Mouse (Mus musculus): ENCODE measurements around the gene Cdc42ep1. TPM values are rescaled to one million over a fixed set of nuclear protein-coding genes. Genes with fewer than 3 reads are reported as not detected.

The Cdc42ep1 gene
- polyA plus RNA-seq, 2 experiments: 24.3 to 25.2 TPM

DNA sequence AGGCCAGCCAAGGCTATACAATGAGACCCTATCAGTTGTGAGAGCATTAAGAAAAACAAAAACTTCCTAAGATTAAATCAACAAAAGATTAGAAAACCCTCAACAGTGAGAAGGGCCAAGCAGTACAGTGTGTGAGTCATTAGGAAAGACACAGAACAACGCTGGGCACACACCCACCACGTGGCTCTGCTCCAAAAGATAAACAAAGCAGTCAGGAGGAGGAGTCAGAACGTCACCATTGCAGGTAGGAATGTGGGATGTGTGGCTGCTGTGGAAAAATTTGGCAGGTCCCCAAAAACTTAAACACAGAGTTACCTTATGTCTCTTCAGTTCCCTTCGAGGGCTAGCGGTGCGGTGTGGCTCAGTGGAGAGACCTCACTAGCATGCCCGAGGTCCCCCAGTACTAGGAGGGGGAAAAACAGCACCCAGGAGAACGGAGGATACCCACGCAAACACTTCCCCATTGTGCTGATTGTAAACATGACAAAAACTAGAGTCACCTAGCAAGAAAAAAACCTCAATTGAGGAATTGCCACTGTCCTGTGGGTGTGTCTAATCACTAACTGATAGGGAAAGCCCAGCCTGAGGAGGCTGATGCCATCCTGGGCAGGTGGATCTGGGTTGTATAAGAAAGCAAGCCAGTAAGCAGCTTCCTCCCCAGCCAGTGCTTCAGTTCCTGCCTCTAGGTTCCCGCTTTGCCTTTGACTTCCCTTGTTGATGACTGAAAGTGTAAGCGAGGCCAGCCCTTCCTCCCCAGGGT lies 26.9 kb upstream of the Cdc42ep1 start:
- Histone ChIP-seq H3K9me3 (ENCODE audit: control insufficient read depth, low read length) (no peaks in the 10 kb centered on the region), H3K9ac (ENCODE audit: low read depth, low read length, severe bottlenecking) (no peak overlapping the region), H3K4me1 (ENCODE audit: control insufficient read depth, insufficient read depth, low read length) (no peaks in the 10 kb centered on the region), H3K4me2 (replicated peaks; ENCODE audit: low read depth, low read length, severe bottlenecking) (no peak overlapping the region), H3K27me3 (ENCODE audit: control insufficient read depth, insufficient read depth, low read length) (no peaks in the 10 kb centered on the region; the same call in 1 of the 2 replicates), H3K27ac (replicated peaks; ENCODE audit: low read depth, low read length) (no peak overlapping the region), H3K4me3 (replicated peaks; ENCODE audit: low read length) (no peak overlapping the region), H3K36me3 (ENCODE audit: control insufficient read depth, insufficient read depth, low read length) (no peaks in the 10 kb centered on the region)
- no peak for TF ChIP-seq POLR2A (IDR thresholded peaks at IDR 0.05; ENCODE audit: borderline replicate concordance, extremely low read depth, insufficient read depth, insufficient read length)
- WGBS: 50% methylated on average over 11 of the region's 11 CpGs
- ATAC-seq (ENCODE audit: low FRiP score, low read depth) (no peak), DNase-seq (ENCODE audit: low spot score) (no peak)

DNA sequence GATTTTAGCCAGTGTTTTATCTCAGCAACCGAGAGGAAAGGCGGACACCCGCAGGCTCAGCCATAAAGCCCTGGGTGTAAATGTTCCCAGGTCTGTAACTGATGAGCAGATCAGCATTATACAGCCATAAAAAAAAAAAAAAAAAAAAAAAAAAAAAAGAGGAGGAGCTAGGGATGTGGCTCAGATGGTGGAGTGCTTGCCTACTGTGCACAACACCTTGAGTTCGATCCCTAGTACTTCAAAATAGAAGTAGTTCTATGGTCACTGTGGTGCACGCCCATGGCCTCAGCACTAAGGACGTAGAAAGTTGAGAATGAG lies 26.4 kb upstream of the Cdc42ep1 start:
- H3K9ac ChIP-seq (ENCODE audit: low read depth, low read length, severe bottlenecking): no peak overlapping the region
- H3K27me3 ChIP-seq (ENCODE audit: control insufficient read depth, insufficient read depth, low read length): no peaks in the 10 kb centered on the region; the same call in 1 of the 2 replicates
- no peak for DNase-seq (ENCODE audit: low spot score)
- 58% methylated on average over 6 of the region's 6 CpGs for WGBS
- H3K4me3 ChIP-seq (replicated peaks; ENCODE audit: low read length): no peak overlapping the region
- H3K27ac ChIP-seq (replicated peaks; ENCODE audit: low read depth, low read length): no peak overlapping the region
- ATAC-seq (ENCODE audit: low FRiP score, low read depth): no peak
- TF ChIP-seq POLR2A (IDR thresholded peaks at IDR 0.05; ENCODE audit: borderline replicate concordance, extremely low read depth, insufficient read depth, insufficient read length): no peak
- H3K9me3 ChIP-seq (ENCODE audit: control insufficient read depth, low read length): no peaks in the 10 kb centered on the region
- H3K36me3 ChIP-seq (ENCODE audit: control insufficient read depth, insufficient read depth, low read length): no peaks in the 10 kb centered on the region
- no peak overlapping the region for H3K4me2 ChIP-seq (replicated peaks; ENCODE audit: low read depth, low read length, severe bottlenecking)
- H3K4me1 ChIP-seq (ENCODE audit: control insufficient read depth, insufficient read depth, low read length): no peaks in the 10 kb centered on the region

DNA sequence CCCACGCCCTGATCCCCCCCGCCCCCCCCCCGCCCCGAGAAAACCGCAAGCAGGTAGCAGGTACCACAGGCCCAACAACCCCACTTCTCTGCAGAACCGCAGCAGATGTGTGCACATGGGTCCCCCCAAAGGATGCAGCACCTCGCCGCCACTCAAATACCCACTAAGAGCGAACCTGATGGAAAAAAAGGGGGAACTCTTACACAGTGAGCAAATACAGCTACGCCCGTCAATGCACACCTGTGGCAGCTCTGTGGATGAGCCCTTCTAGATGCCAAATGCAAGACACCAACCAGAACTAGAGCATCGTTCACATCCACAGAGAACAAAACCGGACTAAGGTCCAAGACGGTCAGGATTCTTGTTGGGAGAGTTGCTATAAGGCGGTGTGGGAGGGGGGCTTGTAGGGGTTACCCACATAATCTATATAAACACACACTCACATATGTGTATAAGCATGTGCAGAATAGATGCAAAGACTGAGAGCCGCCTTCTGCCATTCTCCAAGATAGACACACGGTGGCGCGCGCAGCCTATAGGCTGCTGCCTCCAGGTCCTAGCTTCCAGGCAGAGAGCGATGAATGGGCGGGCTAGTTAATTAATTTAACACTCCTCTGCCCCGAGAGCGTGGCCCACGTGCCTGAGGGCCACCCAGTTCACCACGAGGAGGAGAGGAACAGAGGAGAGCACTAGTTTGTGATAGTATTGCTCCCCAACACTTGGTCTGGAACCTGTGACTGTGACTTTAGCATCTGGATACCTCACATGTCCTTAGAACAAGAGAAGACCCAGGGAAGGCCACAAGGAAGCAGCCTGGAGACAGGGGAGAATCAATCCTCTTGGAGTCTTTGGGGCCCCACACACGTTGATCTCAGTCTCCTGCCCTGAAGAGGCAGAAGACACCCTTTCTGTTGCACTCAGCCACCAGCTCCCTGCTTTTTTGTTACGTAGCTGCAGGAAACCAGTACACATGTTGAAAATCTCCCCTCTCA lies 15.9 kb upstream of the Cdc42ep1 start:
- no peaks in the 10 kb centered on the region for H3K9me3 ChIP-seq (ENCODE audit: control insufficient read depth, low read length)
- DNase-seq (ENCODE audit: low spot score): peak; percentile 91
- H3K27ac ChIP-seq (replicated peaks; ENCODE audit: low read depth, low read length): no peak overlapping the region

DNA sequence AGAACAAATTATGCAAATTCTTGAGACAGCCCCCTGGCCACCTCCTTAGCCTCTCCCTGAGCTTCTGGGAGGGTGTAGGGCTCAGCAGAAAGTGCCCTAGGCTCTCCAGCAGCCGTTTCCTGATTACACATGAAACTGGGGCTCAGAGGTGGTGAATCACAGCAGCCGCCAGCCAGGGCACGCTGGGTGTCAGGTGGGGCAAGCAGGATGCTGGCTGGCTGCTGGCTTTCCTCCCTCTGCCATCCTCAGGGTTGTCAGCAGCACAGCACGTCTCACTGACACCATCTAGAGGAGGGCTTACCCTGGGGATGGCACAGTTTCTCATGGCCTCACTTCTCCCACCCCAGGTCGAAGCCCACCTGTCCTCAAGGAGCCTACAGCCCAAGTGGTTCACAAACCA lies 14.1 kb upstream of the Cdc42ep1 start:
- no peaks in the 10 kb centered on the region for H3K27me3 ChIP-seq (ENCODE audit: control insufficient read depth, insufficient read depth, low read length)
- H3K9ac ChIP-seq (ENCODE audit: low read depth, low read length, severe bottlenecking): no peak overlapping the region
- no peak for TF ChIP-seq POLR2A (IDR thresholded peaks at IDR 0.05; ENCODE audit: borderline replicate concordance, extremely low read depth, insufficient read depth, insufficient read length)
- H3K36me3 ChIP-seq (ENCODE audit: control insufficient read depth, insufficient read depth, low read length): no peaks in the 10 kb centered on the region
- DNase-seq (ENCODE audit: low spot score) (no peak), ATAC-seq (ENCODE audit: low FRiP score, low read depth) (no peak)
- H3K4me2 ChIP-seq (replicated peaks; ENCODE audit: low read depth, low read length, severe bottlenecking): no peak overlapping the region
- no peak overlapping the region for H3K27ac ChIP-seq (replicated peaks; ENCODE audit: low read depth, low read length)
- H3K4me1 ChIP-seq (ENCODE audit: control insufficient read depth, insufficient read depth, low read length): peaks cover 25% of the 10 kb centered on the region
- H3K4me3 ChIP-seq (replicated peaks; ENCODE audit: low read length): no peak overlapping the region
- H3K9me3 ChIP-seq (ENCODE audit: control insufficient read depth, low read length): no peaks in the 10 kb centered on the region
- WGBS: 10% methylated on average over 5 of the region's 5 CpGs

More for the DNA sequence above, 15.9 kb upstream of the Cdc42ep1 start:
- Histone ChIP-seq H3K4me3 (replicated peaks; ENCODE audit: low read length) (no peak overlapping the region), H3K36me3 (ENCODE audit: control insufficient read depth, insufficient read depth, low read length) (no peaks in the 10 kb centered on the region), H3K4me1 (ENCODE audit: control insufficient read depth, insufficient read depth, low read length) (peaks cover 8% of the 10 kb centered on the region; the same call in 1 of the 2 replicates), H3K4me2 (replicated peaks; ENCODE audit: low read depth, low read length, severe bottlenecking) (no peak overlapping the region), H3K9ac (ENCODE audit: low read depth, low read length, severe bottlenecking) (no peak overlapping the region), H3K27me3 (ENCODE audit: control insufficient read depth, insufficient read depth, low read length) (no peaks in the 10 kb centered on the region)
- WGBS: 25% methylated on average over 28 of the region's 28 CpGs
- ATAC-seq (ENCODE audit: low FRiP score, low read depth): peak; percentile 58; the same call in 1 of the 2 replicates
- TF ChIP-seq POLR2A (IDR thresholded peaks at IDR 0.05; ENCODE audit: borderline replicate concordance, extremely low read depth, insufficient read depth, insufficient read length): no peak

DNA sequence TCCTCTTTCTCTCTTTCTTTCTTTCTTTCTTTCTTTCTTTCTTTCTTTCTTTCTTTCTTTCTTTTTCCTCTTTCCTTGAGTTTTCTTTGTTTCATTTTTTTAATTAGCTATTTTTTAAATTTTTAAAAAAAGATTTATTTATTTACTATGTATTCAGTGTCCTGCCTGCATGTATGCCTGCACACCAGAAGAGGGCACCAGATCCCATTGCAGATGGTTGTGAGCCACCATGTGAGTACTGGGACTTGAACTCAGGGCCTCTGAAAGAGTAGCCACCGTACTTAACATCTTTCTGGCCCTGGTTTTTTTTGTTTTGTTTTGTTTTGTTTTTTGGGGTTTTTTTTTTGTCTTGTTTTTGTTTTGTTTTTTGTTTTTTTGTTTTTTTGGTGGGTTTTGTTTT lies 12.8 kb upstream of the Cdc42ep1 start:
- TF ChIP-seq POLR2A (IDR thresholded peaks at IDR 0.05; ENCODE audit: borderline replicate concordance, extremely low read depth, insufficient read depth, insufficient read length): no peak
- Histone ChIP-seq H3K4me1 (ENCODE audit: control insufficient read depth, insufficient read depth, low read length) (peaks cover 32% of the 10 kb centered on the region), H3K4me2 (replicated peaks; ENCODE audit: low read depth, low read length, severe bottlenecking) (no peak overlapping the region), H3K4me3 (replicated peaks; ENCODE audit: low read length) (no peak overlapping the region), H3K9me3 (ENCODE audit: control insufficient read depth, low read length) (no peaks in the 10 kb centered on the region), H3K9ac (ENCODE audit: low read depth, low read length, severe bottlenecking) (no peak overlapping the region), H3K36me3 (ENCODE audit: control insufficient read depth, insufficient read depth, low read length) (no peaks in the 10 kb centered on the region), H3K27ac (replicated peaks; ENCODE audit: low read depth, low read length) (no peak overlapping the region), H3K27me3 (ENCODE audit: control insufficient read depth, insufficient read depth, low read length) (no peaks in the 10 kb centered on the region)
- DNase-seq (ENCODE audit: low spot score) (no peak), ATAC-seq (ENCODE audit: low FRiP score, low read depth) (no peak)
- WGBS: 92% methylated on average over 1 of the region's 1 CpGs

All from limb, embryonic 14.5 days (tissue).